Mouse (Mus musculus): ENCODE results near the gene Mfsd12. TPM values are rescaled to one million over a fixed set of nuclear protein-coding genes. Genes with fewer than 3 reads are reported as not detected.

Mfsd12 gene
- total RNA-seq (2022), result 10 to 100 TPM; 18.3 to 25.7 (median 22.0) TPM

- DNase-seq, result peak; percentile 85
Measured at GRCm38 (mm10) chr10:81356991-81357844, at the start of gene Mfsd12. Gene Mfsd12, plus strand, starts transcription at chr10:81357491.

DNA sequence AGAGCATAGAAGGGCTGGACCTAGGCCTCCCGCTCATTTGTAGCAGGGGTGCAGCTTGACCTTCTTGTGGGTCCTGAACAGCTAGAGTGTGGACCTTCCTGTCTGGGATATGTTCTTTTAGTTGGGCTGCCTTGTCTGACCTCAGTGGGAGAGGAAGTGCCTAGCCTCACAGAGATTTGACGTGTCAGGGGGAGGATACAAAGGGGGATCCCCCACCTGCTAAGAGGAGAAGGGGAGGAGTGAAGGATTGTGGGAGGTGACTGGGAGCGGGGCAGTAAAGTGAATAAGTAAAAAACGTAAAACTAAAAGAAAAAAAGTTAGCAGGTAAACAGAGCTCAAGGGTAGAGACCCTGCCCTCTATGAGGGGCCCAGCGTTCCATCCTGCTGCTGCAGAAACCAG is 47.7 kb upstream of the Mfsd12 start:
- DNase-seq, result no peak

- DNase-seq, result no peak
Measured at GRCm38 (mm10) chr10:81313581-81313980, 43.7 kb upstream of the Mfsd12 start.

- no peak for DNase-seq
Measured at GRCm38 (mm10) chr10:81314201-81314600, 43.1 kb upstream of the Mfsd12 start.

GRCm38 (mm10) chr10:81315587-81315986 is 41.7 kb upstream of the Mfsd12 start:
- no peak for DNase-seq

DNA sequence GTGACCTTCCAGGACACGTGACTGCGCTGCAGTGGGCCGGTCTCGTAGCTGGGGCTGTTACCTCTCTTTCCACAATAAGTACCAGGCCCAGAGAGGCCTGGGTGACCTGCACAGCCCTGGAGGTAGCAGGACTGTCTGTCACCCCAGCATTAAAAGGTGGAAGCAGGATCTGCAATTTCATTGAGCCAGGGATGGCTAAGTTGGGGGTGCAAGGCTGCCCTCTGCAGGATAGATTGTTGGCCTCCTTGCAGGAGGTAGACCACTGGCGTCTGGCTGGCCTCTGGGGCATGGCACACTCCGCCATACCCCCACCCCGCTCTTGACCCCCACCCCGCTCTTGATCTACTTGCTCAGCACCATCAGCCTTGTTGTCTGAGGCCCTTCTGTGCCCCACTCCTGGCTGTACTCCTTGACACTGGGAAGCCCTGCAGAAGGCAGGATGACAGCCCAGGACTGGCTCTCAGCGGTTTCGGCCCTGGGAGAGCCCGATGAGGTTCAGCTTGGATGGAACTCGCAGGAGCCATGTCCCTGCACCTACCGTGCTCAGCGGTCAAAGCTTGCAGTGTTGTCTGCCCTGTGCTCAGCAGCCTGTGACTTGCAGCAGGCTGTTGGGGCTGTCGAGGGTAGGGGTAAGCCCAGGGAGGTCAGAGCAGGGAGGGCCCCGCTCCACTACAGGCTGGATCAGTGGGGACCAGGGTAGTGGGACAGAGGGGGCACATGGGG is 40.8 kb upstream of the Mfsd12 start:
- no peak for DNase-seq

DNA sequence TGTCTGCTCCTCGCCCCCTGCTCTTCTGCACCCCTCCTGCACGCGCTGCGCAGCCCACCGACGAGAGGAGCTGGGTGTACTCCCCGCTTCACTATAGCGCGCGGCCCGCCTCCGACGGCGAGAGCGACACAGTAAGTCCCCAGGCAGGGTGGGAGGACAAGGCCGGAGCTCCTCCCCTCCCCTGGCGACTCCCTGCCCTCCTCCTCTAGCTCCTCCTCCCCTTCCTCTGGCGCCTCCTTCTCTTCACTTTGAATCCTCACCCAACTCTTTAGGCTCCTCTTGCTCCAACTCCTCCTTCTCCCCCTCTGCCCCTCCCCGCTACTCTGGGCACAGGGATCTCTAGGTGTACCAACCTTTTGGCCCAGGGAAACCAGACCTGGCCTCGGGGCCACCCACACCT is 40.0 kb upstream of the Mfsd12 start:
- peak; percentile 84 for DNase-seq

GRCm38 (mm10) chr10:81318589-81319329 is 38.5 kb upstream of the Mfsd12 start:
- DNase-seq, result peak; percentile 84

DNA sequence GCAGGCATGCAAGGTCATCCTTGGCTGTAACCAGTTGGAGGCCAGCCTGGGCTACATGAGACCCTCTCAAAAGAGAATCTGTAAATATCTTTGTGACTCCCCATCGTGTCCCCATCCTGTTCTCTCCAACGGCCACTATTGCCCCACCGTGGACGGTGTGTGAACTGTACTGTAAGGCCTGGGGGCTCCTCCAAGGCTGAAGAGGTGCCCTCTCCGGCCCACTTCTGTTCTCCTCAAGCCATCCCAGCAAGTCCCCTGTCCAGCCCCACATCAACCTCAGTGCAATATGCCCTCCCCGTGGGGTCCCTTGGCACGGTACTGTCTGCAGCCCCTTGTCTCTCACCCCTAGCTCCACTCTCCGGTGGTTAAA is 38.0 kb upstream of the Mfsd12 start:
- DNase-seq, result peak; percentile 50

DNA sequence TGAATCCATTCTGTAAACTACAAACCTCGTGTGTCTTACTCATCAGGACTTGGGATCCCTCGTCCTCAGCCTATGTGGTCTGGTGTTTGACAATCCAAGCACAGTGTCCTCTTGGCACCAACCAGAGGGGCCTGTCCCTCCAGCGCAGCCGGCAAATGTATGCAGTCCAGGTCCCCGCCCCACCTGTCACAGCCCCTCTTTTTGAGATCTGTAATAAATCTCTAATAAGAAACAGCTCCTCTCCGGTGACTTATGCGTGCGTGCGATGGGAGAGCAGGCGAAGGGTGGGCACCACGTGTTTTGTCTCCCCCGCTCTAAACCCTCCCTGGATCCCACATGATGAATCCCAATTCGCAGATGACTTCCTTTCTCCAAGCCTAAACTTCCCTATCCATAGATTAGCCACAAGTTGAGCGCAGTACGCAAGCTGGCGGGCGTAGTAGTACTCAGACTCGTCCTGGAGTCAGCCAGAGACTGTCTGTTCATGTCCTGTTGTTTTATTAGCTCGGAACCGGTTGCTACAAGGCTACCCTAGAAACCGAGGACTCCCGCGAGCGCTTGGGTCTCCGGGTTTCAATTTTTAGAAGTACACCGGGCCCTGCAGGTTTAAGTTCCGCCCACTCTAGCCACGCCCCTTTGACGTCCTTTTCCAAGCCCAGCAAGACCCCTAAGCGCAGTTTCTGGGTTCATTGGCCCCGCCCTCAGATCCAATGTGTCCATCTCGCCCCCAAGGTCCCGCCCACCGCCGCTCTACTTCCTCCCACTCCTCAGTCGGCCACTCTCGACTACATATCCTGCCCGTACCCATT is 37.3 kb upstream of the Mfsd12 start:
- DNase-seq, result peak; percentile 52

GRCm38 (mm10) chr10:81320550-81321347 is 36.5 kb upstream of the Mfsd12 start, which contains the start of gene Cactin:
Gene Cactin, plus strand, starts transcription at chr10:81321103.
- peak; percentile 100 for DNase-seq

DNA sequence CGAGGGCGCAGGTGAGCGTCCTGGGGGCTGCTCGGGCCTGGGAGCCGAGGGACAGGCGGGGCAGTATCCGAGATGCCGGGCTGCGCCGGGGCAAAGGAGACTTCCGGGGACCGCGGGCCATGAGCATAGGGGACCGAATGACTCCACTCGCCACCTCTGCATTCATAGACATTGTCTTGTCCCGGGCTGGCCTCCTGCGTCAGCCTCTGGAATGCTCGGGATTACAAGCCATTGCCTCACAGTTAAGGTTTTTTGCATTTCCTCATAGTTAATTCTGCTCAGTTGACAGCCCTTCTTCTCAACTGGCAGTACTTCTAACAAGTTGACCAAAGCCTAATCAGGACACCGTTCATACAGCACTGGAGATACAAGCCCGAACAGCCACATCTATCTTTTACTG is 35.9 kb upstream of the Mfsd12 start:
- no peak for DNase-seq

DNA sequence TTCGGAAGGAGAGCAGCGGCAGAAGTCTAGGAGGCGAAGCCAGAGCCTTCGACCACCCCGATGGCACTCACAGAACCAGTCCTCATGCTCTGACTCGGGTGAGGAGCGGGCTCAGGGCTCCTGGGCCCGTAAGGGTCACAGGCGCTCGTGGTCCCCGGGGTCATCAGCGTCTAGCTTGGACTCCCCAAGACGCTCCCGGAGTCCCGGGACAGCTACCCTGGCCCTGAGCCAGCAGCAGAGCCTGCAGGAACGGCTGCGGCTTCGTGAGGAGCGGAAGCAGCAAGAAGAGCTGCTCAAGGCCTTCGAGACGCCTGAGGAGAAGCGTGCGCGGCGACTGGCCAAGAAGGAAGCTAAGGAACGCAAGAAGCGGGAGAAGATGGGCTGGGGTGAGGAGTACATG is 34.8 kb upstream of the Mfsd12 start:
- no peak for DNase-seq

DNA sequence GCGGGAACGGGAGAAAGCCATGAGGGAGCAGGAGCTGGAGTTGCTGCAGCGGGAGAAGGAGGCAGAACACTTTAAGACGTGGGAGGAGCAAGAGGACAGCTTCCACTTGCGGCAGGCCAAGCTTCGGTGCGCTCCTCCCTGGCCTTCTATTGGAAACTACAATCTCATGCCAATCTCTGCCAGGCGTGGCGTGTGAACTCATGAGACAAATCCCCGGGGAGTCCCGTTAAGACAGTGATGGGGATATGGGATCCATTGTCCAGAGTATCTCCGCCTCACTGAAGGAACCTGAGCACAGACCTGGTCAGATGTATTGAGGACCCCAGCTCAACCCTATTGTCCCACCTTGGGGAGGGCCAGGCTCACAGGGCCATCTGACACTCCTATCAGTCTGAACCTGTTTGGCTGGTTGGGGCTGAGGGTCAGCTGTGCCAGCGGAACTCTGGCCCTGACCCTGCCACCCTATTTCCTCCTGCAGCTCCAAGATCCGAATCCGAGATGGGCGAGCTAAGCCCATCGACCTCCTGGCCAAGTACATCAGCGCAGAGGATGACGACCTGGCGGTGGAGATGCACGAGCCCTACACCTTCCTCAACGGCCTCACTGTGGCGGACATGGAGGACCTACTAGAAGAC is 34.0 kb upstream of the Mfsd12 start:
- DNase-seq, result no peak

DNA sequence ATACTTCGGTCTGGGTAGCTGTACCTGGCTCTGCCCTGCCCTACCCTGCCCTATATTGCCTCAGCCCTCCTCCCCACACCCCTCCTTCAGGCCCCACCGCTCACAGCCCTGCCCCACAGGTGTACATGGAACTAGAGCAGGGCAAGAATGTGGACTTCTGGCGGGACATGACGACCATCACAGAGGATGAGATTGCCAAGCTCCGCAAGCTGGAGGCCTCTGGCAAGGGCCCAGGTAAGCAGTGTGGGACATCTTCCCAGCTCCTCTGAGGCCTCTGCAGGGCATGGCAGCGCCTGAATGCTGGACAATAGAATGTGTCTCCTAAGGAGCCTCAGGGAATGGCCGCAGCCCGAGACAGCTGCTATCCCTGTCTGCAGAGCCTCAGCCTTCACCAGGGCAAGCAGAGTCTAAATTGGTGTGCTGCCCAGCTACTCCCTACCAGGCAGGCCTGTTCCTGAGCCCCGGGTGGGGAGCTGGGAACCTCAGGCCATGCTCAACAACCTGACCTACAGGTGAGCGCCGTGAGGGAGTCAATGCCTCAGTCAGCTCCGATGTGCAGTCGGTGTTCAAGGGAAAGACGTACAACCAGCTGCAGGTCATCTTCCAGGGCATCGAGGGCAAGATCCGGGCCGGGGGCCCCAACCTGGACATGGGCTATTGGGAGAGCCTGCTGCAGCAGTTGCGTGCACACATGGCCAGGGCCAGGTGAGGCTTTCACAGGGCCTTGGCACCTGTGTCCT is 33.3 kb upstream of the Mfsd12 start:
- no peak for DNase-seq

GRCm38 (mm10) chr10:81325176-81325575 is 32.1 kb upstream of the Mfsd12 start:
- DNase-seq, result no peak

DNA sequence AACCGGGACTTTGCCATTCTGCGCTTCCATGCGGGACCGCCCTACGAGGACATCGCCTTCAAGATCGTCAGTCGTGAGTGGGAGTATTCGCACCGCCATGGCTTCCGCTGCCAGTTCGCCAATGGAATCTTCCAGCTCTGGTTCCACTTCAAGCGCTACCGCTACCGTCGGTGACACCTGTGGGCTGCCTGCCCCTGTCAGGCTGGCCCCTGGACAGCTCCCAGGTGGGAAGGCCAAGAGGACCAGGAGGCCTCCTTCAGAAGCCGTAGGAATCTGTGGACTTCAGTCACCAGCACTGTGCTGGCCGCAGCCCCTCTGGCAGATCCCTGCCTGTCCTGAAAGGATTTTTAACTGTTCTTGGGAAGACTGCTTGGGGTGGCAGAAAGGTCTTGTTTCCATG is 31.5 kb upstream of the Mfsd12 start:
- DNase-seq, result no peak

DNA sequence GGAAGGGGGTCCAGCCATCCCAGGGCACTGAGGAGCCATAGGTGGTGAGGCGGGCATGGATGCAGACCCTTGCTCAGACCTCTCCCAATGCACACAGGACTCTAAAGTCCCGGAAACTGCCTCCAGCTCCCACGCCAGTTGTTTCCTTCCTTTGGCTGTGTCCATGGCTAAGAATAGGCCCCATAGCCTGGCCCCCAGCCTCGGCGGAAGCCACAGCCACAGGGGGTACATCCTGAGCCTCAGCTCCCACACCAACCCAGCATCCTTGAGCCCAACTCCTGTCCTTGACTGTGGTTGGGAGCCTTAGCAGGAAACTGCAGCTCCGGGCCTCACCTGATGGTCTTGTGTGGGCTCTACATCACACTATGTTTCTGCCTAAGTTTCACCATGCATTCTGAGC is 30.4 kb upstream of the Mfsd12 start:
- no peak for DNase-seq

DNA sequence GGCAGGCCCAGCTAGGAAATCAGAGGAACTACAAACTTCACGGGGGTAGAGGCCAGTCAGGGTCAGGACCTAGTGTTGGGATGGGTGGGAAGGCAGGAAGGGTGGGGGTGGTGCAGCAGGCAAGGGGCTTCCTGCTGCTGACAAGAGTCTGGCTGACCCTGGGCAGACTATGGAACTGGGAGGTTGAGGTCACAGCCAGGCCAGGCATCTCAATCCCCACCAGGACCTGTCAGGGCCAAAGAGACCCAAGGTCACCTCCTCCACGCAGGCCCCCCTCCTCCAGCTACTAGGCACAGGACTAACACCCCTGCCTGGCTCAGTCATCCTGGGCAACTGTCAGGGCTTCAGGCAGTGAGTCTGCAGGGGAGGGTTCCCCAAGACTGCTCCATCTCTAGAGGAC is 29.3 kb upstream of the Mfsd12 start:
- no peak for DNase-seq

- DNase-seq, result peak; percentile 93
Measured at GRCm38 (mm10) chr10:81328386-81328785, 28.9 kb upstream of the Mfsd12 start, which contains the start of gene Tbxa2r. Gene Tbxa2r, plus strand, starts transcription at chr10:81328731.
